Mouse (Mus musculus): ENCODE measurements around the gene Cwc25.

DNA sequence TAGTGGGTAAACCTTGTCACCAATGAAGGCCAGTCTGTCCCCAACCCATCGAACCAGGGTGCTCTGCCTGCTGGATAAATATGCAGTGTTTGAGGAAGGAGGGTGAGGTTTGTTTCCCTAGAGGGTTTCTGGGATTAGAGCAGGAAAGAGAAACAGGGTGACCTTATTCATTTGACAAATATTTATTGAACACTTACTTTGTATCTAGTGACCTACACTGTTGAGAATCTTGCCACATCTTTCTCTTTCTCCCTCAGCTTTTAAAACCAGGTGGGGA, 35.8 kb upstream of the Cwc25 start:
- TF ChIP-seq POLR2A (IDR thresholded peaks at IDR 0.05; ENCODE audit: low read depth, low read length) (no peak), CTCF (conservative IDR thresholded peaks at IDR 0.05; ENCODE audit: insufficient read depth, insufficient read length, low read depth, low read length) (no peak)
